Mouse (Mus musculus) C2C12 (cell line): ENCODE results near the gene Rbms2.

ENCODE experiments used
- CEBPB ChIP-seq: IDR thresholded peaks from one replicate; pipeline ENCODE4 v1.6.1; 2011; ENCODE audit warnings: low read depth, mild to moderate bottlenecking, control low read depth, moderate library complexity
- CTCF ChIP-seq: IDR thresholded peaks from one replicate; pipeline ENCODE4 v1.5.1; 2011; ENCODE audit not compliant: control insufficient read depth, insufficient read depth, insufficient read length
- MAX ChIP-seq: IDR thresholded peaks from one replicate; pipeline ENCODE4 v1.6.1; 2011; ENCODE audit warnings: mild to moderate bottlenecking, control low read depth
- USF1 ChIP-seq: IDR thresholded peaks from one replicate; pipeline ENCODE4 v1.6.1; 2011; ENCODE audit warnings: low read depth, mild to moderate bottlenecking, control low read depth, moderate library complexity

DNA sequence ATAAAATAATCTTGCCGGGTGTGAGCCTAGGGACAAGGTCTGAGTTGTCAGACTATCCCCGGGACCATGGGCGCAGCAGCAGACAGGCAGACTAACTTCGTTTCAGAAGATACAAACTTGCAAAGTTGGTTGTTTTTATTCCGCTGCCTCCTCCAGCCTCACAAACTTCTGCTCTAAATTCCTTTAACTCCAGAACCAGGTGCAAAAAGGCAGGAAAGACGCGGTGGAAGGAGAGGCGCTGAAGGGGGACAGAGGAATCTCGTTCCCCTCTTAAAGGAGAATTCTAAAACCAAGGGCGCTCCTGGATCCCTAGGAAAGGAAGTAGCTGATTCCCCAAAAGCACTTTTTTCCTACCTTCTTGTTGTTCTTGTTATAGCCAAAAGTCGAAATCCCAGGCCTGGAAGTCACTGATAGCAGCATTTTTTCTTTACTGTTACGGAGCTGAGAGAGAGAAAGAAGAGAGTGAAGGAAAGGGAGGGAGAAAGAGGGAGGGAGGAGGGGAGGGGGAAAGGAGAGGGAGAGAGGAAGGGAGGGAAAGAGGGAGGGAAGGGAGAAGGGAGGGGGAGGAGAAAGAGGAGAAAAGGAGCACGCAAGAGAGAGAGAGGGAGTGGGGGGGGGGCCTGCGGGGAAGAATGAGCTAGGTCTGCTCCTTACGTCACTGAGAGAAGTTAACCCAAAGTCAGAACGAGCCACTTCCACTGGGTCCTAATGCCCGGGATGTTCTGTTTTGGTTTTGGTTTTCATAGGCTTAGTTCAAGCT is 3.9 kb downstream of the Rbms2 start:
- TF ChIP-seq CTCF (no peak), CEBPB (no peak), MAX (peak; percentile 31), USF1 (no peak)
